Mouse (Mus musculus) embryonic facial prominence, embryonic 15.5 days (tissue): ENCODE results near the gene Gm5431. TPM values are rescaled to one million over a fixed set of nuclear protein-coding genes. Genes with fewer than 3 reads are reported as not detected.
"Not testable (repeated sequence)": the region's sequence is repeated elsewhere in the genome, so short reads cannot be mapped to it uniquely, and the experiment has no call there.

Source experiments
- ATAC-seq: fragments of 200-750 bp; cut with Nextera tagmentation; 2 replicates; pipeline ENCODE4 v1.8.0; 2017; ENCODE audit warnings: low read depth, moderate TSS enrichment; ENCODE audit not compliant: insufficient number of reproducible peaks, low FRiP score, low TSS enrichment
- H3K27ac ChIP-seq: fragments of 300-500 bp; sonication (generic); replicated peaks from 2 replicates; pipeline ENCODE4 v1.5.1; 2015; ENCODE audit warnings: mild to moderate bottlenecking, inconsistent platforms
- H3K27me3 ChIP-seq: fragments of 300-500 bp; sonication (generic); 2 replicates; pipeline ENCODE4 v1.6.1; 2015; ENCODE audit warnings: inconsistent platforms
- H3K36me3 ChIP-seq: fragments of 300-500 bp; sonication (generic); 2 replicates; pipeline ENCODE4 v1.6.1; 2015; ENCODE audit warnings: mild to moderate bottlenecking, inconsistent platforms
- H3K4me1 ChIP-seq: fragments of 300-500 bp; sonication (generic); 2 replicates; pipeline ENCODE4 v1.6.1; 2015; ENCODE audit warnings: inconsistent platforms
- H3K4me2 ChIP-seq: fragments of 300-500 bp; sonication (generic); replicated peaks from 2 replicates; pipeline ENCODE4 v1.6.1; 2015; ENCODE audit warnings: mild to moderate bottlenecking, inconsistent platforms
- H3K4me3 ChIP-seq: fragments of 300-500 bp; sonication (generic); replicated peaks from 2 replicates; pipeline ENCODE4 v1.5.1; 2015; ENCODE audit warnings: mild to moderate bottlenecking, inconsistent platforms
- H3K9ac ChIP-seq: fragments of 300-500 bp; sonication (generic); 2 replicates; pipeline ENCODE4 v1.6.1; 2015; ENCODE audit warnings: inconsistent platforms
- H3K9me3 ChIP-seq: fragments of 300-500 bp; sonication (generic); replicated peaks from 2 replicates; pipeline ENCODE4 v1.6.1; 2016; ENCODE audit warnings: inconsistent platforms
- WGBS: fragments of 180-500 bp; shearing (Covaris S2); methylation state at CpG from one replicate; pipeline ENCODE4 v1.1.7; 2015; 5-methylcytosine and 5-hydroxymethylcytosine counted together
- polyA plus RNA-seq: library from polyadenylated mRNA; unstranded; fragments of >200 nt; fragmentation: Nextera tagmentation; extraction: Ambion mirVana; gene quantifications from 2 replicates; pipeline ENCODE4 v1.2.1, GENCODE M21; 2015

The Gm5431 gene
- polyA plus RNA-seq: 0.20 and 0.49 TPM in 2 replicates

GRCm38 (mm10) chr11:48902021-48902420 lies at the start of gene Gm5431:
Gm5431 (minus strand) TSS chr11:48902214.
- Histone ChIP-seq H3K4me2 (no peak within 1 kb of the TSS), H3K4me1 (no peaks in the 10 kb centered on the region), H3K4me3 (no peak within 1 kb of the TSS), H3K9ac (no peak within 1 kb of the TSS), H3K36me3 (no peaks in the 10 kb centered on the region), H3K9me3 (no peaks in the 10 kb centered on the region), H3K27me3 (no peaks in the 10 kb centered on the region), H3K27ac (no peak within 1 kb of the TSS)
- ATAC-seq: no peak
- 53% methylated on average over 2 of the region's 2 CpGs for WGBS

- H3K9me3 ChIP-seq, H3K27me3 ChIP-seq, H3K36me3 ChIP-seq, H3K4me2 ChIP-seq, H3K4me1 ChIP-seq, H3K4me3 ChIP-seq, H3K27ac ChIP-seq, ATAC-seq, H3K9ac ChIP-seq: not testable (repeated sequence)
- 87% methylated on average over 6 of the region's 6 CpGs for WGBS
These were observed 44.1 kb upstream of the Gm5431 start, which contains the start of gene Psme2b for GRCm38 (mm10) chr11:48946090-48946489. Psme2b (minus strand) TSS chr11:48946190.

GRCm38 (mm10) chr11:48939286-48939685 lies 37.3 kb upstream of the Gm5431 start:
- H3K27ac ChIP-seq, ATAC-seq, H3K9ac ChIP-seq, H3K4me1 ChIP-seq, H3K36me3 ChIP-seq, H3K27me3 ChIP-seq, H3K9me3 ChIP-seq, H3K4me2 ChIP-seq, H3K4me3 ChIP-seq: not testable (repeated sequence)

- H3K4me1 ChIP-seq, H3K9me3 ChIP-seq, H3K4me2 ChIP-seq, H3K27me3 ChIP-seq, H3K36me3 ChIP-seq, H3K9ac ChIP-seq, ATAC-seq, H3K4me3 ChIP-seq, H3K27ac ChIP-seq: not testable (repeated sequence)
- no CpG with 5 or more reads among the region's 3 CpGs for WGBS
These were observed 33.3 kb upstream of the Gm5431 start for GRCm38 (mm10) chr11:48935291-48935690.

- not testable (repeated sequence) for H3K9me3 ChIP-seq, ATAC-seq
- WGBS: 81% methylated on average over 1 of the region's 1 CpGs
These were observed 31.9 kb upstream of the Gm5431 start for GRCm38 (mm10) chr11:48933923-48934322.

GRCm38 (mm10) chr11:48933422-48933821 lies 31.4 kb upstream of the Gm5431 start:
- H3K4me3 ChIP-seq: not testable (repeated sequence)

More at GRCm38 (mm10) chr11:48933923-48934322, 31.9 kb upstream of the Gm5431 start:
- not testable (repeated sequence) for H3K27ac ChIP-seq, H3K4me1 ChIP-seq, H3K9ac ChIP-seq, H3K36me3 ChIP-seq, H3K27me3 ChIP-seq, H3K4me3 ChIP-seq, H3K4me2 ChIP-seq

GRCm38 (mm10) chr11:48928068-48928467 lies 26.1 kb upstream of the Gm5431 start:
- H3K9ac ChIP-seq, ATAC-seq, H3K4me1 ChIP-seq, H3K27ac ChIP-seq, H3K4me2 ChIP-seq, H3K27me3 ChIP-seq, H3K4me3 ChIP-seq, H3K9me3 ChIP-seq, H3K36me3 ChIP-seq: not testable (repeated sequence)
- WGBS: 84% methylated on average over 1 of the region's 1 CpGs

More at GRCm38 (mm10) chr11:48933422-48933821, 31.4 kb upstream of the Gm5431 start:
- WGBS: 82% methylated on average over 1 of the region's 1 CpGs
- not testable (repeated sequence) for H3K4me1 ChIP-seq, H3K4me2 ChIP-seq, H3K27me3 ChIP-seq, H3K27ac ChIP-seq, H3K36me3 ChIP-seq, H3K9ac ChIP-seq, H3K9me3 ChIP-seq, ATAC-seq

GRCm38 (mm10) chr11:48926437-48926836 lies 24.4 kb upstream of the Gm5431 start:
- H3K27me3 ChIP-seq, H3K4me2 ChIP-seq, H3K36me3 ChIP-seq, H3K4me3 ChIP-seq, H3K4me1 ChIP-seq, H3K9ac ChIP-seq, H3K9me3 ChIP-seq, H3K27ac ChIP-seq, ATAC-seq: not testable (repeated sequence)

GRCm38 (mm10) chr11:48923818-48924217 lies 21.8 kb upstream of the Gm5431 start:
- H3K27ac ChIP-seq, H3K4me1 ChIP-seq, H3K36me3 ChIP-seq, H3K4me3 ChIP-seq, H3K4me2 ChIP-seq, H3K27me3 ChIP-seq, H3K9ac ChIP-seq, H3K9me3 ChIP-seq, ATAC-seq: not testable (repeated sequence)
- 75% methylated on average over 5 of the region's 5 CpGs for WGBS

GRCm38 (mm10) chr11:48918380-48918779 lies 16.4 kb upstream of the Gm5431 start:
- Histone ChIP-seq H3K27me3 (no peaks in the 10 kb centered on the region), H3K4me2 (no peak overlapping the region), H3K4me3 (no peak overlapping the region), H3K9ac (no peak overlapping the region), H3K9me3 (no peaks in the 10 kb centered on the region), H3K36me3 (no peaks in the 10 kb centered on the region), H3K4me1 (no peaks in the 10 kb centered on the region), H3K27ac (no peak overlapping the region)
- 75% methylated on average over 3 of the region's 3 CpGs for WGBS
- no peak for ATAC-seq

GRCm38 (mm10) chr11:48913611-48914010 lies 11.6 kb upstream of the Gm5431 start:
- no peak overlapping the region for H3K4me2 ChIP-seq
- no peaks in the 10 kb centered on the region for H3K36me3 ChIP-seq

GRCm38 (mm10) chr11:48908459-48908858 lies 6.4 kb upstream of the Gm5431 start:
- no peaks in the 10 kb centered on the region for H3K4me1 ChIP-seq
- no peak overlapping the region for H3K9ac ChIP-seq
- no peaks in the 10 kb centered on the region for H3K27me3 ChIP-seq
- no peak for ATAC-seq
- H3K36me3 ChIP-seq: no peaks in the 10 kb centered on the region
- H3K9me3 ChIP-seq: no peaks in the 10 kb centered on the region
- no peak overlapping the region for H3K27ac ChIP-seq
- WGBS: 47% methylated on average over 1 of the region's 1 CpGs
- H3K4me3 ChIP-seq: no peak overlapping the region
- H3K4me2 ChIP-seq: no peak overlapping the region

More at GRCm38 (mm10) chr11:48913611-48914010, 11.6 kb upstream of the Gm5431 start:
- no peaks in the 10 kb centered on the region for H3K9me3 ChIP-seq
- ATAC-seq: no peak
- H3K27ac ChIP-seq: no peak overlapping the region
- H3K4me1 ChIP-seq: no peaks in the 10 kb centered on the region
- no peak overlapping the region for H3K9ac ChIP-seq
- WGBS: 94% methylated on average over 1 of the region's 1 CpGs
- no peak overlapping the region for H3K4me3 ChIP-seq
- H3K27me3 ChIP-seq: no peaks in the 10 kb centered on the region
